Mouse (Mus musculus): ENCODE results near the gene Yeats2. TPM values are rescaled to one million over a fixed set of nuclear protein-coding genes. Genes with fewer than 3 reads are reported as not detected.
"Not testable (repeated sequence)": the region's sequence is repeated elsewhere in the genome, so short reads cannot be mapped to it uniquely, and the experiment has no call there.

Gene Yeats2
- polyA plus RNA-seq (2015; fragmentation: Nextera tagmentation; extraction: Ambion mirVana) = 40.3 and 43.7 TPM in 2 replicates

- peak within 1 kb of the TSS; percentile 94 for H3K27ac ChIP-seq
- WGBS = under 1% methylated on average over 90 of the region's 92 CpGs
Measured at GRCm38 (mm10) chr16:20140772-20141531, at the start of gene Yeats2. Gene Yeats2 (plus strand): TSS chr16:20141063.

GRCm38 (mm10) chr16:20095966-20096365 lies 44.9 kb upstream of the Yeats2 start:
- Histone ChIP-seq H3K27me3 (no peaks in the 10 kb centered on the region), H3K36me3 (0 out of 2 replicates have a peak, but pooled peaks cover 3% of the 10 kb centered on the region), H3K27ac (no peak overlapping the region), H3K9ac (no peak overlapping the region), H3K4me2 (replicated peaks) (no peak overlapping the region), H3K4me1 (peaks cover 5% of the 10 kb centered on the region; the same call in 1 of the 2 replicates), H3K4me3 (no peak overlapping the region), H3K9me3 (no peaks in the 10 kb centered on the region)
- 75% methylated on average over 2 of the region's 2 CpGs for WGBS
- ATAC-seq (ENCODE audit: low FRiP score, low read depth) = no peak

More at GRCm38 (mm10) chr16:20140772-20141531, at the start of gene Yeats2:
- peak within 1 kb of the TSS; percentile 72 for H3K4me3 ChIP-seq
- H3K27me3 ChIP-seq = no peaks in the 10 kb centered on the region
- peak within 1 kb of the TSS; percentile 78 for H3K4me2 ChIP-seq (replicated peaks)
- peaks cover 6% of the 10 kb centered on the region for H3K36me3 ChIP-seq
- no peaks in the 10 kb centered on the region for H3K9me3 ChIP-seq
- ATAC-seq (ENCODE audit: low FRiP score, low read depth) = peak; percentile 95
- peaks cover 14% of the 10 kb centered on the region for H3K4me1 ChIP-seq
- H3K9ac ChIP-seq = peak within 1 kb of the TSS; percentile 84

- H3K9me3 ChIP-seq = no peaks in the 10 kb centered on the region
- H3K4me3 ChIP-seq = peak within 1 kb of the TSS; percentile 91
- peak within 1 kb of the TSS; percentile 94 for H3K9ac ChIP-seq
- 0 out of 2 replicates have a peak, but pooled peaks cover 3% of the 10 kb centered on the region for H3K36me3 ChIP-seq
- H3K4me1 ChIP-seq = peaks cover 5% of the 10 kb centered on the region; the same call in 1 of the 2 replicates
- peak; percentile 94 for ATAC-seq (ENCODE audit: low FRiP score, low read depth)
- under 1% methylated on average over 29 of the region's 29 CpGs for WGBS
- H3K27ac ChIP-seq = peak within 1 kb of the TSS; percentile 95
- H3K4me2 ChIP-seq (replicated peaks) = peak within 1 kb of the TSS; percentile 60
- no peaks in the 10 kb centered on the region for H3K27me3 ChIP-seq
Measured at GRCm38 (mm10) chr16:20097069-20097710, 43.7 kb upstream of the Yeats2 start, which contains the start of gene Klhl24. Gene Klhl24 (plus strand): TSS chr16:20097542.

GRCm38 (mm10) chr16:20097711-20098374 lies 43.0 kb upstream of the Yeats2 start:
- H3K4me1 ChIP-seq = peaks cover 5% of the 10 kb centered on the region; the same call in 1 of the 2 replicates
- no peaks in the 10 kb centered on the region for H3K27me3 ChIP-seq
- ATAC-seq (ENCODE audit: low FRiP score, low read depth) = peak; percentile 90
- H3K4me3 ChIP-seq = peak overlapping the region; percentile 91
- peak overlapping the region; percentile 94 for H3K9ac ChIP-seq
- H3K4me2 ChIP-seq (replicated peaks) = peak overlapping the region; percentile 60
- H3K9me3 ChIP-seq = no peaks in the 10 kb centered on the region; the same call in 1 of the 2 replicates
- H3K27ac ChIP-seq = peak overlapping the region; percentile 95
- peaks cover 9% of the 10 kb centered on the region for H3K36me3 ChIP-seq
- WGBS = under 1% methylated on average over 60 of the region's 61 CpGs

- 6% methylated on average over 4 of the region's 4 CpGs for WGBS
- peaks cover 3% of the 10 kb centered on the region for H3K9me3 ChIP-seq
- H3K4me3 ChIP-seq = peak overlapping the region; percentile 91
- H3K27ac ChIP-seq = peak overlapping the region; percentile 95; the same call in 1 of the 2 replicates
- peak overlapping the region; percentile 60 for H3K4me2 ChIP-seq (replicated peaks)
- peaks cover 5% of the 10 kb centered on the region; the same call in 1 of the 2 replicates for H3K4me1 ChIP-seq
- peaks cover 13% of the 10 kb centered on the region for H3K36me3 ChIP-seq
- no peaks in the 10 kb centered on the region for H3K27me3 ChIP-seq
- no peak for ATAC-seq (ENCODE audit: low FRiP score, low read depth)
- peak overlapping the region; percentile 94 for H3K9ac ChIP-seq
Measured at GRCm38 (mm10) chr16:20098375-20098727, 42.5 kb upstream of the Yeats2 start.

GRCm38 (mm10) chr16:20098866-20099629 lies 41.8 kb upstream of the Yeats2 start:
- H3K4me3 ChIP-seq = no peak overlapping the region
- H3K36me3 ChIP-seq = peaks cover 20% of the 10 kb centered on the region
- 91% methylated on average over 6 of the region's 6 CpGs for WGBS
- H3K4me1 ChIP-seq = peaks cover 5% of the 10 kb centered on the region; the same call in 1 of the 2 replicates
- ATAC-seq (ENCODE audit: low FRiP score, low read depth) = no peak
- peaks cover 10% of the 10 kb centered on the region for H3K9me3 ChIP-seq
- H3K27ac ChIP-seq = no peak overlapping the region
- H3K27me3 ChIP-seq = no peaks in the 10 kb centered on the region
- no peak overlapping the region for H3K9ac ChIP-seq
- H3K4me2 ChIP-seq (replicated peaks) = peak overlapping the region; percentile 60; the same call in 1 of the 2 replicates

GRCm38 (mm10) chr16:20106996-20107395 lies 33.9 kb upstream of the Yeats2 start:
- ATAC-seq (ENCODE audit: low FRiP score, low read depth) = no peak

GRCm38 (mm10) chr16:20108961-20109360 lies 31.9 kb upstream of the Yeats2 start:
- Histone ChIP-seq H3K9ac (no peak overlapping the region), H3K27me3 (no peaks in the 10 kb centered on the region), H3K4me1 (no peaks in the 10 kb centered on the region), H3K9me3 (peaks cover 10% of the 10 kb centered on the region), H3K27ac (no peak overlapping the region), H3K36me3 (peaks cover 74% of the 10 kb centered on the region), H3K4me2 (replicated peaks) (no peak overlapping the region), H3K4me3 (no peak overlapping the region)
- 97% methylated on average over 6 of the region's 6 CpGs for WGBS
- ATAC-seq (ENCODE audit: low FRiP score, low read depth) = no peak

More at GRCm38 (mm10) chr16:20106996-20107395, 33.9 kb upstream of the Yeats2 start:
- H3K9ac ChIP-seq = no peak overlapping the region
- peaks cover 19% of the 10 kb centered on the region for H3K9me3 ChIP-seq
- no peak overlapping the region for H3K4me2 ChIP-seq (replicated peaks)
- no peak overlapping the region for H3K27ac ChIP-seq
- no peak overlapping the region for H3K4me3 ChIP-seq
- H3K27me3 ChIP-seq = no peaks in the 10 kb centered on the region
- 96% methylated on average over 8 of the region's 8 CpGs for WGBS
- peaks cover 82% of the 10 kb centered on the region for H3K36me3 ChIP-seq
- H3K4me1 ChIP-seq = no peaks in the 10 kb centered on the region

- Histone ChIP-seq H3K27me3 (no peaks in the 10 kb centered on the region), H3K9ac (no peak overlapping the region), H3K27ac (no peak overlapping the region), H3K36me3 (peaks cover 65% of the 10 kb centered on the region), H3K4me1 (no peaks in the 10 kb centered on the region), H3K4me3 (no peak overlapping the region), H3K4me2 (replicated peaks) (no peak overlapping the region), H3K9me3 (no peaks in the 10 kb centered on the region)
- 83% methylated on average over 2 of the region's 2 CpGs for WGBS
- ATAC-seq (ENCODE audit: low FRiP score, low read depth) = no peak
Measured at GRCm38 (mm10) chr16:20112649-20113048, 28.2 kb upstream of the Yeats2 start.

- H3K9me3 ChIP-seq = no peaks in the 10 kb centered on the region
- H3K4me3 ChIP-seq = no peak overlapping the region
- H3K27me3 ChIP-seq = no peaks in the 10 kb centered on the region
- H3K9ac ChIP-seq = no peak overlapping the region
- no peak overlapping the region for H3K27ac ChIP-seq
- no peak for ATAC-seq (ENCODE audit: low FRiP score, low read depth)
- 88% methylated on average over 4 of the region's 4 CpGs for WGBS
- H3K36me3 ChIP-seq = peaks cover 65% of the 10 kb centered on the region
- no peaks in the 10 kb centered on the region for H3K4me1 ChIP-seq
- no peak overlapping the region for H3K4me2 ChIP-seq (replicated peaks)
Measured at GRCm38 (mm10) chr16:20116069-20116468, 24.8 kb upstream of the Yeats2 start.

GRCm38 (mm10) chr16:20126319-20126883 lies 14.5 kb upstream of the Yeats2 start:
- ATAC-seq (ENCODE audit: low FRiP score, low read depth); H3K9me3 ChIP-seq; H3K4me1 ChIP-seq; H3K9ac ChIP-seq; H3K4me3 ChIP-seq; H3K4me2 ChIP-seq (replicated peaks); H3K27ac ChIP-seq; H3K27me3 ChIP-seq: not testable (repeated sequence)
- 52% methylated on average over 10 of the region's 10 CpGs for WGBS
- peaks cover 42% of the 10 kb centered on the region for H3K36me3 ChIP-seq

Data from limb, embryonic 13.5 days (tissue).